Comparison of ENCODE assay signal across 8 mouse cellular contexts in genomic region chr3:137863330-137864123, GRCm38 (mm10). TPM values are rescaled to one million over a fixed set of nuclear protein-coding genes. Genes with fewer than 3 reads are reported as not detected.
DNase-seq lines count a peak whose midpoint lies in the region; ATAC-seq and TF ChIP-seq lines count a peak whose summit lies in the region.

No protein-coding gene starts in this region.

- no peak for TF ChIP-seq CTCF in bone marrow macrophage, adult 2 months (IDR thresholded peaks at IDR 0.05; ENCODE audit: low read depth, low read length)

- no peaks in the 10 kb centered on the region for H3K27me3 ChIP-seq in hindbrain, embryonic 12.5 days
- H3K27me3 ChIP-seq in midbrain, embryonic 12.5 days: no peaks in the 10 kb centered on the region

- ATAC-seq in hindbrain, embryonic 12.5 days (ENCODE audit: low FRiP score): no peak
- no peak for ATAC-seq in midbrain, embryonic 12.5 days (ENCODE audit: low FRiP score, low read depth)

- no peaks in the 10 kb centered on the region for H3K4me1 ChIP-seq in bone marrow macrophage, adult 2 months (ENCODE audit: control insufficient read depth, insufficient read depth, low read length)
- H3K4me1 ChIP-seq in hindbrain, embryonic 12.5 days: peaks cover 16% of the 10 kb centered on the region
- H3K4me1 ChIP-seq in midbrain, embryonic 12.5 days: peaks cover 18% of the 10 kb centered on the region

- H3K9me3 ChIP-seq in hindbrain, embryonic 12.5 days (replicated peaks): no peaks in the 10 kb centered on the region
- H3K9me3 ChIP-seq in midbrain, embryonic 12.5 days: no peaks in the 10 kb centered on the region

- peak overlapping the region; percentile 62 for H3K4me2 ChIP-seq in hindbrain, embryonic 12.5 days (replicated peaks)
- H3K4me2 ChIP-seq in midbrain, embryonic 12.5 days (replicated peaks): peak overlapping the region; percentile 53

- no peak for TF ChIP-seq POLR2A in bone marrow macrophage, adult 2 months (IDR thresholded peaks at IDR 0.05; ENCODE audit: borderline replicate concordance, low read depth, low read length)

- peak overlapping the region; percentile 92 for H3K27ac ChIP-seq in bone marrow macrophage, adult 2 months (ENCODE audit: insufficient read depth, low read depth, low read length)
- H3K27ac ChIP-seq in hindbrain, embryonic 12.5 days: peak overlapping the region; percentile 98
- H3K27ac ChIP-seq in midbrain, embryonic 12.5 days (replicated peaks): peak overlapping the region; percentile 99

- H3K9ac ChIP-seq in hindbrain, embryonic 12.5 days: peak overlapping the region; percentile 74
- peak overlapping the region; percentile 65 for H3K9ac ChIP-seq in midbrain, embryonic 12.5 days (replicated peaks)

- 40% methylated on average over 22 of the region's 22 CpGs for WGBS in hindbrain, embryonic 12.5 days
- WGBS in midbrain, embryonic 12.5 days: 41% methylated on average over 22 of the region's 22 CpGs

- peak overlapping the region; percentile 80 for H3K4me3 ChIP-seq in bone marrow macrophage, adult 2 months (ENCODE audit: insufficient read depth, low read length)
- peak overlapping the region; percentile 82 for H3K4me3 ChIP-seq in hindbrain, embryonic 12.5 days
- peak overlapping the region; percentile 90 for H3K4me3 ChIP-seq in midbrain, embryonic 12.5 days

- peak; percentile 2 to 62 for DNase-seq in layer of hippocampus, adult 18-20 months (ENCODE audit: low spot score in 2 of 2)
- no peak for DNase-seq in layer of hippocampus, postnatal 36 days
- no peak for DNase-seq in thymus, postnatal 14 days
- DNase-seq in frontal cortex, postnatal 10 days (ENCODE audit: low spot score in 2 of 2): no peak
- no peak for DNase-seq in retina, postnatal 1 day

- no peaks in the 10 kb centered on the region for H3K36me3 ChIP-seq in hindbrain, embryonic 12.5 days
- H3K36me3 ChIP-seq in midbrain, embryonic 12.5 days: peaks cover 5% of the 10 kb centered on the region; the same call in 1 of the 2 replicates

RNA-seq across cellular contexts. Expression of gene H2afz, which starts 0.8 kb away (rescaled TPM):
- 100 to 1,000 TPM; 142 to 148 TPM for total RNA-seq in layer of hippocampus, adult 18-20 months (2021)
- total RNA-seq in layer of hippocampus, postnatal 36 days (2021): 100 to 1,000 TPM; 135 to 151 TPM
- 619 and 702 TPM in 2 replicates for polyA plus RNA-seq in bone marrow macrophage, adult 2 months (2012; ENCODE audit: insufficient read depth, insufficient read length, missing spikeins)
- polyA plus RNA-seq in hindbrain, embryonic 12.5 days (2016; fragmentation: Nextera tagmentation; extraction: Ambion mirVana): 1,731 and 1,841 TPM in 2 replicates
- 2,469 and 2,593 TPM in 2 replicates for polyA plus RNA-seq in midbrain, embryonic 12.5 days (2016; fragmentation: Nextera tagmentation; extraction: Ambion mirVana)

RNA-seq across cellular contexts. Expression of gene Dnajb14, which starts 3.9 kb away (rescaled TPM):
- total RNA-seq in layer of hippocampus, adult 18-20 months (2021): 10 to 100 TPM; 47.0 to 49.1 TPM
- total RNA-seq in layer of hippocampus, postnatal 36 days (2021): 10 to 100 TPM; 52.1 to 53.8 TPM
- polyA plus RNA-seq in bone marrow macrophage, adult 2 months (2012; ENCODE audit: insufficient read depth, insufficient read length, missing spikeins): 55.8 and 62.7 TPM in 2 replicates
- 12.6 and 13.8 TPM in 2 replicates for polyA plus RNA-seq in hindbrain, embryonic 12.5 days (2016; fragmentation: Nextera tagmentation; extraction: Ambion mirVana)
- 11.3 and 12.1 TPM in 2 replicates for polyA plus RNA-seq in midbrain, embryonic 12.5 days (2016; fragmentation: Nextera tagmentation; extraction: Ambion mirVana)

RNA-seq across cellular contexts. Expression of gene Lamtor3, which starts 54.8 kb away (rescaled TPM):
- 10 to 100 TPM; 63.4 to 66.4 TPM for total RNA-seq in layer of hippocampus, adult 18-20 months (2021)
- 10 to 100 TPM; 64.8 to 65.3 TPM for total RNA-seq in layer of hippocampus, postnatal 36 days (2021)
- polyA plus RNA-seq in bone marrow macrophage, adult 2 months (2012; ENCODE audit: insufficient read depth, insufficient read length, missing spikeins): 104 and 110 TPM in 2 replicates
- polyA plus RNA-seq in hindbrain, embryonic 12.5 days (2016; fragmentation: Nextera tagmentation; extraction: Ambion mirVana): 97.6 and 98.1 TPM in 2 replicates
- polyA plus RNA-seq in midbrain, embryonic 12.5 days (2016; fragmentation: Nextera tagmentation; extraction: Ambion mirVana): 94.8 and 103 TPM in 2 replicates

Comparison
In these comparisons a context has a peak if more than half of its experiments do, and no peak if none do; other contexts are left out.
1. DNase-seq: peak in layer of hippocampus, adult 18-20 months (2 of 2); none in layer of hippocampus, postnatal 36 days (0 of 2), thymus, postnatal 14 days (single experiment), frontal cortex, postnatal 10 days (0 of 2) and retina, postnatal 1 day (single experiment).
2. Peak in every context shown above with its lines, with median percentiles within 50 percentile points of each other: H3K27ac ChIP-seq and H3K4me3 ChIP-seq.